Mouse (Mus musculus): ENCODE results near the gene 0610010K14Rik.

0610010K14Rik gene

GRCm38 (mm10) chr11:70237457-70238167, at the start of gene 0610010K14Rik:
0610010K14Rik (minus strand) TSS chr11:70237914.
- DNase-seq (ENCODE audit: low spot score in 2 of 2): peak; percentile 95 to 96

- no peak for DNase-seq (ENCODE audit: low spot score in 2 of 2)
These were observed 48.0 kb upstream of the 0610010K14Rik start for GRCm38 (mm10) chr11:70285686-70286085.

- DNase-seq (ENCODE audit: low spot score in 2 of 2): no peak
These were observed 47.0 kb upstream of the 0610010K14Rik start for GRCm38 (mm10) chr11:70284757-70285156.

- no peak for DNase-seq (ENCODE audit: low spot score in 2 of 2)
These were observed 46.0 kb upstream of the 0610010K14Rik start for GRCm38 (mm10) chr11:70283666-70284065.

GRCm38 (mm10) chr11:70280441-70280840, 42.7 kb upstream of the 0610010K14Rik start:
- DNase-seq (ENCODE audit: low spot score in 2 of 2): no peak

- DNase-seq (ENCODE audit: low spot score in 2 of 2): no peak
These were observed 41.2 kb upstream of the 0610010K14Rik start for GRCm38 (mm10) chr11:70278961-70279360.

GRCm38 (mm10) chr11:70271641-70272040, 33.9 kb upstream of the 0610010K14Rik start:
- DNase-seq (ENCODE audit: low spot score in 2 of 2): no peak

- DNase-seq (ENCODE audit: low spot score in 2 of 2): no peak
These were observed 28.7 kb upstream of the 0610010K14Rik start for GRCm38 (mm10) chr11:70266405-70266804.

GRCm38 (mm10) chr11:70265819-70266218, 28.1 kb upstream of the 0610010K14Rik start:
- no peak for DNase-seq (ENCODE audit: low spot score in 2 of 2)

GRCm38 (mm10) chr11:70265252-70265651, 27.5 kb upstream of the 0610010K14Rik start:
- DNase-seq (ENCODE audit: low spot score in 2 of 2): no peak

GRCm38 (mm10) chr11:70259035-70259434, 21.3 kb upstream of the 0610010K14Rik start:
- DNase-seq (ENCODE audit: low spot score in 2 of 2): no peak

GRCm38 (mm10) chr11:70254931-70255531, 17.3 kb upstream of the 0610010K14Rik start, which contains the start of gene Alox12:
Alox12 (minus strand) TSS chr11:70255353.
- no peak for DNase-seq (ENCODE audit: low spot score in 2 of 2)

GRCm38 (mm10) chr11:70254337-70254736, 16.6 kb upstream of the 0610010K14Rik start:
- no peak for DNase-seq (ENCODE audit: low spot score in 2 of 2)

- DNase-seq (ENCODE audit: low spot score in 2 of 2): no peak
These were observed 14.1 kb upstream of the 0610010K14Rik start for GRCm38 (mm10) chr11:70251853-70252252.

- no peak for DNase-seq (ENCODE audit: low spot score in 2 of 2)
These were observed 12.4 kb upstream of the 0610010K14Rik start for GRCm38 (mm10) chr11:70250150-70250549.

GRCm38 (mm10) chr11:70247136-70247845, 9.6 kb upstream of the 0610010K14Rik start:
- DNase-seq (ENCODE audit: low spot score in 2 of 2): no peak

- no peak for DNase-seq (ENCODE audit: low spot score in 2 of 2)
These were observed 4.9 kb upstream of the 0610010K14Rik start for GRCm38 (mm10) chr11:70242591-70242990.

GRCm38 (mm10) chr11:70239541-70240279, 2.0 kb upstream of the 0610010K14Rik start, which contains the start of the genes Gm21988 and Rnasek:
Gm21988 (minus strand) TSS chr11:70239830.
Rnasek (minus strand) TSS chr11:70239842.
- peak; percentile 80 to 84 for DNase-seq (ENCODE audit: low spot score in 2 of 2)

GRCm38 (mm10) chr11:70238591-70239440, 1.1 kb upstream of the 0610010K14Rik start:
- no peak for DNase-seq (ENCODE audit: low spot score in 2 of 2)

GRCm38 (mm10) chr11:70236717-70237116, 997 bp downstream of the 0610010K14Rik start:
- DNase-seq (ENCODE audit: low spot score in 2 of 2): no peak
